ENCODE assay signal across 10 mouse cellular contexts in the genomic region with DNA sequence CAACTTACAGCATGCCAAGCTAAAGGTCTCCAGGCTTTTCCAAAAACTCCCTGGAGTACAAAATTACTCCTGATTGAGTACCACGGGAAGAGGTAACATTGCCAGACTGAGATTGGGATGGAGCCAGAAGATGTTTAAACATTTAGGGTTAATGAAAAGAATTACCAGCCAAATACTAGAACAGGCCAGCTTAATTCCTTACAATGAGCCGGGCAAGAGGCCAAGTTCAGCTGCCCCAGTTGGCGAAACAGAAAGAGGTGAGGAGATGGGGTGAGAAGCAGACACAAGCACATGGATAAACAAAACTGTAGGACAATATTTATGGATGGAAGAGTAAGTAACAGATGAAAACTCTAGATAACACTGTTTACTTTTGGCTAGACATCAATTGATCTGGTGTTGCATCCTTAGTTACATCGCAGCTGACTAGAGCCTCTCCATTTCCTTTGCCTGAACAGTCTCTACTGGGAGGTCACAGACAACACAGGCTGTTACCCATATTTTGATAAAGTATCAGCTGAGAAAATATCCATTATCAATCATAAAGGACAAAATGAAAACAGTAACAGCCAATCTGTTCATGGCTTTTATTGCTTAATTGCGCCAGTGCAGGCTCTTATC.
DNase-seq lines count a peak whose midpoint lies in the region; ATAC-seq lines count a peak whose summit lies in the region.
"Had no signal": no experiment of that assay in that cellular context is flagged by ENCODE, and none has a peak within 500 bp of the region (broad histone marks: within the 10 kb centered on the region; RNA-seq: fewer than 3 reads in every experiment).

No protein-coding gene starts in this region.

- no peaks in the 10 kb centered on the region for H3K27me3 ChIP-seq in midbrain, embryonic 13.5 days
- H3K27me3 ChIP-seq in midbrain, embryonic 11.5 days (ENCODE audit: control insufficient read depth, insufficient read depth, low read length) = no peaks in the 10 kb centered on the region
- H3K27me3 ChIP-seq: CH12.LX; neural tube, embryonic 13.5 days had no signal

- no peaks in the 10 kb centered on the region for H3K36me3 ChIP-seq in midbrain, embryonic 13.5 days
- no peaks in the 10 kb centered on the region for H3K36me3 ChIP-seq in midbrain, embryonic 11.5 days (ENCODE audit: control insufficient read depth, insufficient read depth, low read length)
- H3K36me3 ChIP-seq: neural tube, embryonic 13.5 days had no signal

- no peaks in the 10 kb centered on the region for H3K4me1 ChIP-seq in midbrain, embryonic 13.5 days (replicated peaks)
- H3K4me1 ChIP-seq in midbrain, embryonic 11.5 days (ENCODE audit: control insufficient read depth, insufficient read depth, low read length) = no peaks in the 10 kb centered on the region

- no peak overlapping the region for H3K9ac ChIP-seq in midbrain, embryonic 13.5 days (replicated peaks)
- H3K9ac ChIP-seq in midbrain, embryonic 11.5 days (ENCODE audit: low read length) = no peak overlapping the region
- H3K9ac ChIP-seq: neural tube, embryonic 13.5 days had no signal

- no peaks in the 10 kb centered on the region for H3K9me3 ChIP-seq in midbrain, embryonic 13.5 days
- H3K9me3 ChIP-seq in midbrain, embryonic 11.5 days (ENCODE audit: control insufficient read depth, low read length) = no peaks in the 10 kb centered on the region
- H3K9me3 ChIP-seq: neural tube, embryonic 13.5 days had no signal

- no peak overlapping the region for H3K4me3 ChIP-seq in midbrain, embryonic 13.5 days (replicated peaks)
- no peak overlapping the region for H3K4me3 ChIP-seq in midbrain, embryonic 11.5 days (ENCODE audit: low read depth, low read length)
- H3K4me3 ChIP-seq: neural tube, embryonic 13.5 days had no signal

- no peak overlapping the region for H3K4me2 ChIP-seq in midbrain, embryonic 13.5 days (replicated peaks)
- H3K4me2 ChIP-seq in midbrain, embryonic 11.5 days = no peak overlapping the region
- H3K4me2 ChIP-seq: neural tube, embryonic 13.5 days had no signal

- DNase-seq in gastrocnemius, postnatal 10 days = peak; percentile 20
- no peak for DNase-seq in gastrocnemius, adult 18-20 months (ENCODE audit: low spot score)
- no peak for DNase-seq in midbrain, embryonic 11.5 days (ENCODE audit: low spot score, missing footprints)
- DNase-seq in cerebellum, adult 9-10 months = peak; percentile 17
- peak; percentile 70 for DNase-seq in lung, postnatal 10 days

- 0 out of 2 replicates have a peak, but pooled peaks have one; percentile 14 for ATAC-seq in midbrain, embryonic 13.5 days
- no peak for ATAC-seq in midbrain, embryonic 11.5 days (ENCODE audit: low FRiP score)
- no peak for ATAC-seq in megakaryocyte-erythroid progenitor cell, adult 5-6 weeks (replicated peaks; ENCODE audit: low FRiP score, low TSS enrichment, poor library complexity, severe bottlenecking)
- no peak for ATAC-seq in activated CD4-positive, CD25-positive, alpha-beta regulatory T cell, adult 4 months

- H3K27ac ChIP-seq in midbrain, embryonic 13.5 days = no peak overlapping the region
- H3K27ac ChIP-seq in midbrain, embryonic 11.5 days (ENCODE audit: low read depth, low read length) = no peak overlapping the region
- H3K27ac ChIP-seq: neural tube, embryonic 13.5 days had no signal

- WGBS in midbrain, embryonic 13.5 days = 82% methylated on average over 5 of the region's 5 CpGs
- 89% methylated on average over 5 of the region's 5 CpGs for WGBS in midbrain, embryonic 11.5 days

Comparison
In these comparisons a context has a peak if more than half of its experiments do, and no peak if none do; other contexts are left out.
1. DNase-seq: peak in gastrocnemius, postnatal 10 days (single experiment), cerebellum, adult 9-10 months (single experiment) and lung, postnatal 10 days (single experiment); none in gastrocnemius, adult 18-20 months (single experiment) and midbrain, embryonic 11.5 days (single experiment).